Mouse (Mus musculus) embryonic fibroblast, embryonic 13.5 days (primary cell): ENCODE results near the gene Tomm40.

Experiments used
- CTCF ChIP-seq: IDR thresholded peaks from 2 replicates; pipeline ENCODE4 v1.5.1; 2011; ENCODE audit warnings: mild to moderate bottlenecking, control low read depth, low read length, moderate library complexity, borderline replicate concordance; ENCODE audit not compliant: insufficient read depth
- POLR2A ChIP-seq: IDR thresholded peaks from 2 replicates; pipeline ENCODE4 v1.6.1; 2011; ENCODE audit warnings: low read depth, mild to moderate bottlenecking, control low read depth, low read length, moderate library complexity

DNA sequence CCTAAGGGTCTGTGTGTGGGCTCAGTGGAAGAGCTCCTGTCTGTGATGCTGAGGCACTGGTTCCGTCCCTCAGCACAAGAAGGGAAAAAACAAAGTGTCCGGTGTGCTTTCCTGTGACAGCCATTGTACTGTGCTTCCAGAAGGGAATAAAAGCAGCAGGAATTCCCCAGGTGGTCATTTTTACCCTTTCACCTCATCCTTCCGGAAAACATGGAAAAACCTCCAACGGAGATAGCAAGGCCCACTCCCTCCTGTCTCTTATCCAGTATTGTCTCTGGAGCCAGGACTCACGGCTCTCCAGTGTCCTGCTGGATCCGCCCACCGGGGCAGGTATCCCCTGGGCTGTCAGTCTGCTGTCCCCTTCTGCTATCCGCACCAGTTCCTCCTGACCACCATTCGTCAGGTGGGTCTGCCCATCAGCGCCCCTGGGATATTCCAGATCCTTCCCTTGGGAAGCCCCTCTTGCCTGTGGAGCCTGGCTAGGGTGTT, 19.0 kb upstream of the Tomm40 start:
- TF ChIP-seq POLR2A (no peak), CTCF (no peak)
